Comparison of ENCODE assay signal across 17 mouse cellular contexts in genomic region chr6:58843580-58843979, GRCm38 (mm10). TPM values are rescaled to one million over a fixed set of nuclear protein-coding genes. Genes with fewer than 3 reads are reported as not detected.
A peak's percentile ranks its signal among the peaks of the same experiment; 100 is the strongest.
DNase-seq lines count a peak whose midpoint lies in the region; ATAC-seq and TF ChIP-seq lines count a peak whose summit lies in the region.
"Had no signal": no experiment of that assay in that cellular context is flagged by ENCODE, and none has a peak within 500 bp of the region (broad histone marks: within the 10 kb centered on the region; RNA-seq: fewer than 3 reads in every experiment).

No protein-coding gene starts in this region.

- H3K27me3 ChIP-seq in hindbrain, embryonic 15.5 days = no peaks in the 10 kb centered on the region
- H3K27me3 ChIP-seq in hindbrain, embryonic 13.5 days = no peaks in the 10 kb centered on the region
- no peaks in the 10 kb centered on the region for H3K27me3 ChIP-seq in intestine, postnatal 0 days (replicated peaks; ENCODE audit: control insufficient read depth, insufficient read depth, low read length)
- H3K27me3 ChIP-seq: CH12.LX; forebrain, embryonic 15.5 days; heart, embryonic 12.5 days; kidney, embryonic 15.5 days; liver, embryonic 15.5 days had no signal

- H3K9me3 ChIP-seq in hindbrain, embryonic 15.5 days = no peaks in the 10 kb centered on the region
- no peaks in the 10 kb centered on the region for H3K9me3 ChIP-seq in hindbrain, embryonic 13.5 days
- no peaks in the 10 kb centered on the region for H3K9me3 ChIP-seq in intestine, postnatal 0 days (ENCODE audit: control insufficient read depth)
- H3K9me3 ChIP-seq: forebrain, embryonic 15.5 days; heart, embryonic 12.5 days; kidney, embryonic 15.5 days; liver, embryonic 15.5 days had no signal

- peak; percentile 46 for DNase-seq in T-cell, adult 2 months (ENCODE audit: low spot score)
- DNase-seq in induced T-regulatory cell, adult 2 months (ENCODE audit: low read depth) = peak; percentile 42
- DNase-seq in thymus, postnatal 25 days = peak; percentile 30
- DNase-seq in adrenal gland, postnatal 36 days = no peak
- DNase-seq: cerebellum, adult 18-20 months; cerebellum, postnatal 36 days; heart, adult 11 months had no signal

- peaks cover 5% of the 10 kb centered on the region; the same call in 1 of the 2 replicates for H3K36me3 ChIP-seq in hindbrain, embryonic 15.5 days
- H3K36me3 ChIP-seq in hindbrain, embryonic 13.5 days = peaks cover 13% of the 10 kb centered on the region; the same call in 1 of the 2 replicates
- no peaks in the 10 kb centered on the region; the same call in 1 of the 2 replicates for H3K36me3 ChIP-seq in intestine, postnatal 0 days (ENCODE audit: control insufficient read depth, insufficient read depth)
- H3K36me3 ChIP-seq: forebrain, embryonic 15.5 days; kidney, embryonic 15.5 days; liver, embryonic 15.5 days had no signal

- TF ChIP-seq CTCF in intestine, postnatal 0 days (IDR thresholded peaks at IDR 0.05; ENCODE audit: low read depth) = no peak

- no peak overlapping the region for H3K4me2 ChIP-seq in hindbrain, embryonic 15.5 days
- H3K4me2 ChIP-seq in hindbrain, embryonic 13.5 days = no peak overlapping the region
- no peak overlapping the region for H3K4me2 ChIP-seq in intestine, postnatal 0 days (replicated peaks; ENCODE audit: low read depth)
- H3K4me2 ChIP-seq: forebrain, embryonic 15.5 days; heart, embryonic 12.5 days; kidney, embryonic 15.5 days; liver, embryonic 15.5 days; midbrain, embryonic 11.5 days had no signal

- peak overlapping the region; percentile 55; the same call in 1 of the 2 replicates for H3K27ac ChIP-seq in hindbrain, embryonic 15.5 days (replicated peaks)
- H3K27ac ChIP-seq in hindbrain, embryonic 13.5 days = no peak overlapping the region
- H3K27ac ChIP-seq in intestine, postnatal 0 days (ENCODE audit: low read depth, low read length) = no peak overlapping the region
- H3K27ac ChIP-seq: forebrain, embryonic 15.5 days; kidney, embryonic 15.5 days; liver, embryonic 15.5 days had no signal

- no peak for ATAC-seq in hindbrain, embryonic 15.5 days (ENCODE audit: low FRiP score, low read depth)
- no peak for ATAC-seq in hindbrain, embryonic 13.5 days (ENCODE audit: low FRiP score)
- ATAC-seq in intestine, postnatal 0 days = no peak
- ATAC-seq: forebrain, embryonic 15.5 days; intestine, embryonic 16.5 days had no signal

- no peak overlapping the region for H3K4me3 ChIP-seq in hindbrain, embryonic 15.5 days
- H3K4me3 ChIP-seq in hindbrain, embryonic 13.5 days = no peak overlapping the region
- H3K4me3 ChIP-seq in intestine, postnatal 0 days (ENCODE audit: low read depth, low read length) = no peak overlapping the region
- H3K4me3 ChIP-seq: forebrain, embryonic 15.5 days; heart, embryonic 12.5 days; kidney, embryonic 15.5 days; liver, embryonic 15.5 days had no signal

- 79% methylated on average over 9 of the region's 9 CpGs for WGBS in hindbrain, embryonic 15.5 days
- WGBS in hindbrain, embryonic 13.5 days = 89% methylated on average over 9 of the region's 9 CpGs
- 87% methylated on average over 9 of the region's 9 CpGs for WGBS in intestine, postnatal 0 days

- no peak overlapping the region for H3K9ac ChIP-seq in hindbrain, embryonic 15.5 days
- no peak overlapping the region for H3K9ac ChIP-seq in hindbrain, embryonic 13.5 days
- no peak overlapping the region for H3K9ac ChIP-seq in intestine, postnatal 0 days (ENCODE audit: low read depth, low read length)
- H3K9ac ChIP-seq: forebrain, embryonic 15.5 days; heart, embryonic 12.5 days; kidney, embryonic 15.5 days; liver, embryonic 15.5 days had no signal

- H3K4me1 ChIP-seq in hindbrain, embryonic 15.5 days (replicated peaks) = peaks cover 4% of the 10 kb centered on the region; the same call in 1 of the 2 replicates
- H3K4me1 ChIP-seq in hindbrain, embryonic 13.5 days (replicated peaks) = peaks cover 7% of the 10 kb centered on the region
- no peaks in the 10 kb centered on the region; the same call in 1 of the 2 replicates for H3K4me1 ChIP-seq in intestine, postnatal 0 days (replicated peaks; ENCODE audit: control insufficient read depth, insufficient read depth, low read length)
- H3K4me1 ChIP-seq: liver, embryonic 15.5 days had no signal

RNA-seq across cellular contexts. Expression of gene Herc3, which starts 12.3 kb away (rescaled TPM):
- polyA plus RNA-seq in hindbrain, embryonic 15.5 days (2015; fragmentation: Nextera tagmentation; extraction: Ambion mirVana) = 36.5 and 37.5 TPM in 2 replicates
- 21.7 and 22.0 TPM in 2 replicates for polyA plus RNA-seq in hindbrain, embryonic 13.5 days (2015; fragmentation: Nextera tagmentation; extraction: Ambion mirVana)
- 14.3 and 18.7 TPM in 2 replicates for polyA plus RNA-seq in intestine, postnatal 0 days (2015; fragmentation: Nextera tagmentation; extraction: Ambion mirVana)
- total RNA-seq in adrenal gland, postnatal 36 days (2021) = 10 to 100 TPM; 13.3 to 23.7 TPM

Comparison
In these comparisons a context has a peak if more than half of its experiments do, and no peak if none do; other contexts are left out.
1. DNase-seq: peak in T-cell, adult 2 months (single experiment), induced T-regulatory cell, adult 2 months (single experiment) and thymus, postnatal 25 days (single experiment); none in adrenal gland, postnatal 36 days (0 of 2).